Mouse (Mus musculus) cortical plate, adult 2 months (tissue): ENCODE measurements around the gene Stoml1.

Experiments used
- CTCF ChIP-seq: fragments of 200-500 bp; IDR thresholded peaks from 2 replicates; pipeline ENCODE4 v1.5.1; 2011; ENCODE audit warnings: mild to moderate bottlenecking, control low read depth, low read length; ENCODE audit not compliant: insufficient read depth; ENCODE audit errors: extremely low read depth
- POLR2A ChIP-seq: fragments of 200-500 bp; IDR thresholded peaks from 2 replicates; pipeline ENCODE4 v1.6.1; 2011; ENCODE audit warnings: mild to moderate bottlenecking, low read length, control low read depth; ENCODE audit not compliant: insufficient read depth; ENCODE audit errors: extremely low read depth

GRCm38 (mm10) chr9:58224356-58224755 lies 28.6 kb upstream of the Stoml1 start:
- TF ChIP-seq CTCF, result no peak
- TF ChIP-seq POLR2A, result no peak
